Mouse (Mus musculus) embryonic fibroblast, embryonic 13.5 days (primary cell): ENCODE data around the gene Xaf1. TPM values are rescaled to one million over a fixed set of nuclear protein-coding genes. Genes with fewer than 3 reads are reported as not detected.

Experiments used
- H3K27ac ChIP-seq: 2 replicates; pipeline ENCODE4 v1.5.1; 2012; ENCODE audit warnings: low read length, control low read depth, inconsistent platforms; ENCODE audit not compliant: insufficient read depth
- H3K4me1 ChIP-seq: 2 replicates; pipeline ENCODE4 v1.6.1; 2011; ENCODE audit warnings: low read length; ENCODE audit not compliant: control insufficient read depth, insufficient read depth
- H3K4me3 ChIP-seq: 2 replicates; pipeline ENCODE4 v1.5.1; 2011; ENCODE audit warnings: mild to moderate bottlenecking, control low read depth, low read length; ENCODE audit not compliant: insufficient read depth
- CTCF ChIP-seq: IDR thresholded peaks from 2 replicates; pipeline ENCODE4 v1.5.1; 2011; ENCODE audit warnings: mild to moderate bottlenecking, control low read depth, low read length, moderate library complexity, borderline replicate concordance; ENCODE audit not compliant: insufficient read depth
- POLR2A ChIP-seq: IDR thresholded peaks from 2 replicates; pipeline ENCODE4 v1.6.1; 2011; ENCODE audit warnings: low read depth, mild to moderate bottlenecking, control low read depth, low read length, moderate library complexity
- polyA plus RNA-seq: library from polyadenylated mRNA; stranded (reverse); fragments of >200 nt; gene quantifications from 2 replicates; pipeline ENCODE4 v1.2.4, GENCODE M21; 2011; ENCODE audit warnings: low read depth; ENCODE audit not compliant: missing spikeins, insufficient read length

Xaf1 gene
- polyA plus RNA-seq, 1 experiment = 73.5 TPM

DNA sequence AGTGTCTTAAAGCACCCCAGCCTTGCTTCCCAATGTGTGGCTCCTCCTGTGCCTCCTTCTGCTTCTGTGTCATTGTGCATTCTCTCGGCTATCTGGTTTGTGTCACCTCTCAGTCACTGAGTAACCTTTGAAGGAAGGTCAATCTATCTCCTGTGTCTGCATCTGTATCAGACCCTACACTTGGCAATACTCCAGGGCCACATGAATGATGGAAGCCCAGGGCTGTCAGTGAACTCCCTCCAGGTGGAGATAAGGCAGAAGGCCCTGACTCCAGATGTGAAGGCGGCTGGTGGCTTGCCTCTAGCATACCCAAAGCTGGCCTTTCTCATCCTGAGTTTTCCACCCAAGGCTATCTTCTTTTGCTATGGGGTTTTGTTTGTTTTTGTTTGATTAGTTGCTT, 7.6 kb downstream of the Xaf1 start:
- Histone ChIP-seq H3K4me3 (no peak overlapping the region), H3K27ac (no peak overlapping the region), H3K4me1 (no peaks in the 10 kb centered on the region)
- TF ChIP-seq CTCF (no peak), POLR2A (no peak)

DNA sequence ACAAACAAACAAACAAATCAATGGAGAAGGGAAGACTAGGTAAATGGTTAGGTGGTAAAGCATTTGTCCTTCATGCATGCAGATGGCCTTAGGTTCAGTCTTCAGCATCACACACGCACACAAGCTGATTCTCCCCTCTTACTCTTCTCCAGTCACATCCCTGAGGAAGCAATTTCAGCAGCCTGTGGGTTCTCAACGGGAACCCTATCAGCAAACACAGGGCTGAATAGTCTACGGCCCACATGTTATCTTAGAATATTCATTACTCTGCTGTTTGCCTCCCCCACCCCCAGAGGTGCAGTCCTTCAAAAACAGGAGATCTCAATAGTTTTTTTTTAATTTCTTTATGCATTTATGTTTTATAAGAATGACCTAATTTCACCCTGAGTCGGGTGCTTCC, 9.1 kb downstream of the Xaf1 start:
- H3K27ac ChIP-seq = no peak overlapping the region
- no peak for TF ChIP-seq CTCF
- TF ChIP-seq POLR2A = no peak
- H3K4me1 ChIP-seq = no peaks in the 10 kb centered on the region
- no peak overlapping the region for H3K4me3 ChIP-seq

DNA sequence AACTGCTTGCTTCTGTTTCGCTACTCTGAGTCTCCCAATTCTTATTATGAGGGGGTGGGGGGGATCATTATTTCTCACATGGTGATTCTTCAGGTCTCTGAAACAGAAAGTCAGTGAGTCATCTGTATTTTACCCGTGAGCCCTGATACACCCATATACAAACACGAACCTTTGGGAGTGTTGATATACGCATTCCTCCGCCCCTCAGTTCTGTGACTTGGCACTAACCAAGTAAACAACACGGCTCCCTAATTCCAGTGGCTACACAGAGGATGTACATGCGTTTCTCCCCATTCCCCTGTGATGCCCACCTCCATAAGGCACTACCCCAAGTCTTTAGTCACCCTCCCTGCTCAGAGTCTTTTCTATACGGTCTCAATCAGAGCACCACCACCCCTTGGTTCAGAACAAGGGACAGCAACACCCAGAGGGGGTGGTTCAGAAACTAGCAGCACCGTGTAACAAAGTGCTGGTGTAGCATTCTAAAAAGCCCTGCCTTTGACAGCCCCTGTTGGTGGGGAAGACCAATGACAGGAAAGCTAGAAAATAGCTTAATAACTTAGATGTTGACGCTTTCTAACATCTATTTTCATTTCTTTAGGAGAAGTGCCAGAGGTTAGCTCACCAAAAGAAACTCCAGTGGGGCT, 10.0 kb downstream of the Xaf1 start:
- no peaks in the 10 kb centered on the region for H3K4me1 ChIP-seq
- no peak overlapping the region for H3K4me3 ChIP-seq

DNA sequence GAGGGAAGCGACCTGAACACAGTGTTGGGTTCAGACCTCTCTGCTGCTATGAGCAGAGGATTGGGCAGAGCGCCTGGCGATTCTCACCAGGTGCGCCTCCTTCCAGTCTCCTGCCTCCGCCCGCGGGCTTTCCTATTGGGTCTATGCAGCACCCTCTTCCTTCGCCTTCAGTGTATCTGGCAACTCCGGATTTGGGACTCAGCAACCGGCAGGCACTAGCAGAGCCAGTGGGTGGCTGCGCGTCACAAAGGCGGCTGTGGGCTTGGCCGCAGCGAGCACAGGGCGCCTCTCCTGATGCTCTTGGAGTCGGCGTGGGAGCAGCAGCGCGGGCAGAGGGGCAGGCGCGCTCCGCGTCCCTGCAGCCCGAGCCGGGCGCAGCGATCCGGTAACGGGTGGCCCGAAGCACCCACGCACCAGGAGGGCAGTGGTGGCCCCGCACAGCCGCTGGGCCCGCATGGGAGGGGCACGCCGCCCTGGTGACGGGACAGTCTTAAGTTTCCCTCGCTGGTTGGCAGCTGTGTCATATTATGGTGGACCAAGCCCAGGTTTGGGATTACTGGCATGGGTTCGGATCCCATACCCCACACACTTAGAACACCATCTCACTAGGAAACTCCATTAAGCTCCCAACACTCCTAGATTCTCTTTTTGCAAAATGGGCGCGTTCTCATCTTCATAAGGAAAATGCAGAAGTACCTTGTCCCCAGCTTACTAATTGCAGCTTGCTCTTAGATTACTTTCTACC, 12.9 kb downstream of the Xaf1 start, which contains the start of gene Fbxo39:
Gene Fbxo39 (plus strand): TSS at position 294 of the 745 bp plus-strand sequence.
- H3K27ac ChIP-seq = no peak within 1 kb of the TSS
- H3K4me1 ChIP-seq = no peaks in the 10 kb centered on the region
- TF ChIP-seq POLR2A (no peak), CTCF (no peak)
- H3K4me3 ChIP-seq = no peak within 1 kb of the TSS

More for the DNA sequence above, 10.0 kb downstream of the Xaf1 start:
- TF ChIP-seq POLR2A (no peak), CTCF (no peak)
- H3K27ac ChIP-seq = no peak overlapping the region

DNA sequence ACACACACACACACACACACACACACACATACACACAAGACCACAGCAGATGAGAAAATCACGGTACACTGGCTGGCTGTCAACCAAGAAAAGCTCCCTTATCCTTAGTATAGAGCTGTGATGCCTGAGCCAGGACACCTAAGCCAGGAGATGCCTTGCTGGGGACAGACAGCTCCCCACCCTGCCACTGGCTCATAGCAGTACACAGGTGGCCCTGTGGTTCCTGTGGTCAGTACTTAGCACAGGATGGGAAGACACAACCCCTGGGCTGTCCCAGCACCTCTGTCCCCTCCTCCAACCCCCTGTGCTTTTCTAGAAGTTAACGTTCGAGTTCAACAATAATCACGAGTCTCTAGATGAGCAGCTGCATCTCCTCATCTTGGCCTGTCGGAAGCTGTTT, 16.6 kb downstream of the Xaf1 start:
- Histone ChIP-seq H3K4me1 (no peaks in the 10 kb centered on the region), H3K27ac (no peak overlapping the region), H3K4me3 (no peak overlapping the region)
- TF ChIP-seq POLR2A = no peak
- TF ChIP-seq CTCF = no peak

DNA sequence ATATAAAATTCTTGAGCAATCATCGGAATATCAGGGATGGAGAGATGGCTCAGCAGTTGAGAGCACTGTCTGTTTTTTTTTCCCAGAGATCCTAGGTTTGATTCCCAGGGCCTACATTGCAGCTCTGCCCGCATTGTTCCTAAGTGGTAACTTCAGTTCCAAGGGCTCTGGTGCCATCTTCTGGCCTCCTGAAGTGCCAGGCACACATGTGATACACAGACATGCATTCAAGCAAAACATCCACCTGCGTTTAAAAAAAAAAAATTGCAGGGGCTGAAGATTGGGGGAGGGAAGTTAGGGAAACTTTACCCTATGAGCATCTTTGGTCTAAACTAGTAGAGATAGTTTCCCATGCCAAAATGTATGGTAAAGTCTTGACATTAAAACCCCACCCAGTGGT, 23.0 kb downstream of the Xaf1 start:
- no peak overlapping the region for H3K4me3 ChIP-seq
- no peak overlapping the region for H3K27ac ChIP-seq
- no peaks in the 10 kb centered on the region for H3K4me1 ChIP-seq
- TF ChIP-seq POLR2A (no peak), CTCF (0 out of 2 replicates have a peak, but pooled peaks have one; percentile 21)

DNA sequence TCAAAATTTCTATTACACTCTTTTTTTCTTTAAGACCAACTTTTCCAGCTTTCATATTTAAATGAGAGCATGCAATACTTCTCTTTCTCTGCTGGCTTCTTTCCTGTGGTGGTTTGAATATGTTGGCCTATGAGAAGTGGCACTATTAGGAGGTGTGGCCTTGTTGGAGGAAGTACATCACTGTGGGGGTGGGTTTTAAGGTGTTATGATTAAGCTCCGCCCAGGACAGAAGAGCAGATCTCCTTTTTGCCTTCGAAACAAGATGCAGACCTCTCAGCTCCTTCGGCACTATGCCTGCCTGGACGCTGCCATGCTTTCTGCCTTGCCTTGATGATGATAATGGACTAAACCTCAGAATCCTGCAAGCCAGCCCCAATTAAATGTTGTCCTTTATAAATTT, 24.3 kb downstream of the Xaf1 start:
- Histone ChIP-seq H3K4me1 (no peaks in the 10 kb centered on the region), H3K27ac (no peak overlapping the region), H3K4me3 (no peak overlapping the region)
- no peak for TF ChIP-seq POLR2A

DNA sequence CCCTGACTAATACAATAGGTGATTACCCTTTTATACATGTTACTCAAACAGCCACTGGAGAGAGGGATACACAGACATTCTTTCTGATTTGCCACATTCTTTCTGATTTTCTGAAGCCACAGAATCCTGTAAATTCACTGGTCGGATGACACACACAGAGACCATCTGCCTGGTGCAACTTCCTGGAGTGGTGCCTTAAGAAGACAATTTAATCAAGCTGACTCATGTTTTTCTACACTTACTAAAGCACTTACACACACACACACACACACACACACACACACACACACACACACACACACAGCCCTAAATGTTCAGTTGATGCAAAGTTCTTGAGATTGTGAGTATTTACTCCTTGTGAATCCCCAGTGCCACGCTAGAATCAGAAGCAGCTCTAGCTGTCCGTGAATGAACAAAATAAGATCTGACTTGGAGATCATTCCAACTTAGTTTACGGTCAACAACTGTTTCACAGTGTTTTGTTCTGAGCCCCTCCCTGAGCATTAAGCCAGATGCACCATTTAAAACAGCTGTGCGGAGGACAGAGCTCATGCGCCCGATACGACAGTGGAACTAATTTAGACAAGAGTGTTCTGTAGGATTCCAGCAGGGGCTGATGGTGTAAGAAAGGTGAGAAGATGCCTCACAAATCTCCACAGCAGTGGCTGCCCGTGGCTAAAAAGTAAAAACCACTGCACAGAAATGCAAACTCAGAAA, 31.7 kb downstream of the Xaf1 start:
- TF ChIP-seq POLR2A (no peak), CTCF (no peak)
- Histone ChIP-seq H3K4me1 (peaks cover 4% of the 10 kb centered on the region; the same call in 1 of the 2 replicates), H3K27ac (no peak overlapping the region), H3K4me3 (no peak overlapping the region)

DNA sequence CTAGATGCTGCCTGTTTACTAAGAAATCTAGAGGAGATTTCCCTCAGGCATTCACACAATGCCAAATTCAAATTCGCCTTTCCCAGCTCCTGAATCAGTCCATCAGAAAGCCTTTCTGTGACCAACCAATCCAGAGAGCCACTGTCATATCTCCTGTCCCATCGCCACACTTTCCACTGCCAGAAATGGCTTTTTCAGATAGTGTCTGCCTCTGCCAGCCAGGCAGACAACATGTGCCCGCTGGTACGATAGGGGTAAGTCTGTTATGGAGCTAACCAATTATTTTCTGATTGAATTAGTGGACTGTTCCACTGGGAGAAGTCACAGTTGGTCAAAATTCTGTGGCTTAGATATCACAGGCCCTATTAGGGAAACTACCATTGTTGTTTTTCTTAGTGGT, 33.2 kb downstream of the Xaf1 start:
- TF ChIP-seq POLR2A = no peak
- no peak for TF ChIP-seq CTCF
- H3K4me3 ChIP-seq = no peak overlapping the region
- peaks cover 4% of the 10 kb centered on the region; the same call in 1 of the 2 replicates for H3K4me1 ChIP-seq
- no peak overlapping the region for H3K27ac ChIP-seq

DNA sequence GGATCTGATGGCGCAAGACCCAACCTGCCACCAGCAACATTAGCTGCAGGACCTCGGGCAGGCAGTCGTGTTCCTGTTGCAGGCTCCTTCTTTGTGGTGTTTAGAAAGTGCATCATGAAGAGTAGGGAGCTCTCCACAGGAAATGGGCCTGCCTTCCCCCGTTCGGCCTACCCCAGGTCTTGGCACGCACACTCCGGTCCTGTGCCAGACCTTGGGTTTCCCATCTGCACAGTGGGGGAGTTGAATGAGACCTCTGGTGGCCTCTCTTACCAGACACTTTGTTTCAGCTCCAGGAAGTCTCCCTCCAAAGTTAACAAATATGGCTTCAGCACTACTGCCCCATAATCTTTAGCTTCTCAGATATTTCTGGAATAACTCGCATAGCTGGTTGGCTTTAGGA, 35.3 kb downstream of the Xaf1 start:
- H3K27ac ChIP-seq = no peak overlapping the region
- TF ChIP-seq CTCF (no peak), POLR2A (no peak)
- H3K4me1 ChIP-seq = peaks cover 4% of the 10 kb centered on the region; the same call in 1 of the 2 replicates
- H3K4me3 ChIP-seq = no peak overlapping the region
